Mouse (Mus musculus) CH12.LX (cell line): Measurements from ENCODE around the gene Mb. TPM values are rescaled to one million over a fixed set of nuclear protein-coding genes. Genes with fewer than 3 reads are reported as not detected.
A peak's percentile ranks its signal among the peaks of the same experiment; 100 is the strongest.

Source experiments
- DNase-seq: peaks from one replicate; pipeline ENCODE4 v3.0.0-alpha.2; 2013; ENCODE audit errors: extremely low read depth
- H3K27ac ChIP-seq: 2 replicates; pipeline ENCODE4 v1.5.1; 2012; ENCODE audit warnings: low read depth, mild to moderate bottlenecking, control low read depth, moderate library complexity; ENCODE audit not compliant: insufficient read depth
- H3K27me3 ChIP-seq: replicated peaks from 2 replicates; pipeline ENCODE3; 2012; ENCODE audit warnings: inconsistent platforms
- H3K36me3 ChIP-seq, 2 experiments: replicated peaks in 1 of 2; 2 replicates each; pipeline versions ENCODE3 to v1.6.1; 2012; ENCODE audit warnings: inconsistent platforms in 1 of 2, low read length in 1 of 2, mild to moderate bottlenecking in 1 of 2, mixed read lengths in 1 of 2, moderate library complexity in 1 of 2; ENCODE audit not compliant: control insufficient read depth in 1 of 2, insufficient read depth in 1 of 2
- H3K4me1 ChIP-seq, 2 experiments: 2 replicates each; pipeline ENCODE4 v1.6.1; 2012; ENCODE audit warnings: inconsistent platforms in 1 of 2, moderate library complexity in 1 of 2; ENCODE audit not compliant: insufficient read depth in 2 of 2, control insufficient read depth in 1 of 2
- H3K4me2 ChIP-seq: 2 replicates; pipeline ENCODE4 v1.6.1; 2012; ENCODE audit warnings: low read depth, mild to moderate bottlenecking, control low read depth; ENCODE audit not compliant: poor library complexity, insufficient read depth, severe bottlenecking
- H3K4me3 ChIP-seq, 3 experiments: fragments of 150-350 bp in 1 of 3; sonication (generic) in 1 of 3; replicated peaks in 1 of 3; 2 replicates each; pipeline versions ENCODE3 to v1.5.1; 2011 to 2012; ENCODE audit warnings: low read depth in 2 of 3, low read length in 2 of 3, mild to moderate bottlenecking in 2 of 3, moderate library complexity in 2 of 3, control low read depth in 1 of 3, improper control_type of control experiment in 1 of 3, inconsistent platforms in 1 of 3, mixed read lengths in 1 of 3; ENCODE audit not compliant: poor library complexity in 1 of 3
- H3K79me2 ChIP-seq: replicated peaks from 2 replicates; pipeline ENCODE4 v1.6.1; 2012; ENCODE audit warnings: mild to moderate bottlenecking, moderate library complexity; ENCODE audit not compliant: control insufficient read depth, poor library complexity, insufficient read depth, severe bottlenecking; ENCODE audit errors: extremely low read depth
- H3K9ac ChIP-seq: 2 replicates; pipeline ENCODE4 v1.6.1; 2012; ENCODE audit warnings: low read depth, mild to moderate bottlenecking, control low read depth, moderate library complexity; ENCODE audit not compliant: insufficient read depth
- H3K9me3 ChIP-seq: replicated peaks from 2 replicates; pipeline ENCODE3; 2012; ENCODE audit warnings: low read length, inconsistent platforms, mixed read lengths
- CHD1 ChIP-seq: IDR thresholded peaks from 2 replicates; pipeline ENCODE4 v1.6.1; 2012; ENCODE audit warnings: low read depth, low read length, improper control_type of control experiment, inconsistent platforms
- CTCF ChIP-seq, 2 experiments: IDR thresholded peaks in 1 of 2; conservative IDR thresholded peaks in 1 of 2; 2 replicates each; pipeline ENCODE4 v1.5.1; 2011 to 2012; ENCODE audit warnings: low read depth in 2 of 2, low read length in 2 of 2, improper control_type of control experiment in 1 of 2, inconsistent platforms in 1 of 2, mild to moderate bottlenecking in 1 of 2, moderate library complexity in 1 of 2
- E2F4 ChIP-seq: IDR thresholded peaks from 2 replicates; pipeline ENCODE4 v1.6.1; 2011; ENCODE audit warnings: low read depth, low read length, improper control_type of control experiment; ENCODE audit not compliant: insufficient replicate concordance
- EP300 ChIP-seq: IDR thresholded peaks from 2 replicates; pipeline ENCODE4 v1.6.1; 2011; ENCODE audit warnings: low read length, improper control_type of control experiment
- ETS1 ChIP-seq: conservative IDR thresholded peaks from 2 replicates; pipeline ENCODE4 v1.6.1; 2012; ENCODE audit warnings: low read depth, mild to moderate bottlenecking, inconsistent platforms, low read length, improper control_type of control experiment, moderate library complexity
- IRF4 ChIP-seq: IDR thresholded peaks from 2 replicates; pipeline ENCODE4 v1.6.1; 2014; ENCODE audit warnings: low read depth, mild to moderate bottlenecking, inconsistent platforms, low read length, improper control_type of control experiment
- JUN ChIP-seq: IDR thresholded peaks from 2 replicates; pipeline ENCODE4 v1.6.1; 2011; ENCODE audit warnings: low read depth, mild to moderate bottlenecking, low read length, improper control_type of control experiment, moderate library complexity; ENCODE audit not compliant: insufficient read depth
- JUND ChIP-seq: conservative IDR thresholded peaks from 2 replicates; pipeline ENCODE4 v1.6.1; 2011; ENCODE audit warnings: low read depth, low read length, improper control_type of control experiment
- KAT2A ChIP-seq: IDR thresholded peaks from 2 replicates; pipeline ENCODE4 v1.6.1; 2012; ENCODE audit warnings: low read length, improper control_type of control experiment, inconsistent platforms; ENCODE audit not compliant: insufficient replicate concordance
- MAX ChIP-seq: IDR thresholded peaks from 2 replicates; pipeline ENCODE4 v1.6.1; 2011; ENCODE audit warnings: low read length, improper control_type of control experiment
- MAZ ChIP-seq: IDR thresholded peaks from 2 replicates; pipeline ENCODE4 v1.6.1; 2012; ENCODE audit warnings: low read depth, mild to moderate bottlenecking, inconsistent platforms, low read length, improper control_type of control experiment, moderate library complexity
- MYC ChIP-seq: IDR thresholded peaks from 2 replicates; pipeline ENCODE4 v1.6.1; 2011; ENCODE audit warnings: low read depth, mild to moderate bottlenecking, improper control_type of control experiment, low read length
- NELFE ChIP-seq: IDR thresholded peaks from 2 replicates; pipeline ENCODE4 v1.6.1; 2011; ENCODE audit warnings: low read depth, low read length, improper control_type of control experiment
- PAX5 ChIP-seq: IDR thresholded peaks from 2 replicates; pipeline ENCODE4 v1.6.1; 2012; ENCODE audit warnings: low read length, inconsistent platforms, mixed read lengths
- RAD21 ChIP-seq: IDR thresholded peaks from 2 replicates; pipeline ENCODE4 v1.6.1; 2011; ENCODE audit warnings: low read depth, mild to moderate bottlenecking, low read length, improper control_type of control experiment, moderate library complexity
- SIN3A ChIP-seq: IDR thresholded peaks from 2 replicates; pipeline ENCODE4 v1.6.1; 2012; ENCODE audit warnings: low read length, improper control_type of control experiment, inconsistent platforms
- TCF12 ChIP-seq: IDR thresholded peaks from 2 replicates; pipeline ENCODE4 v1.6.1; 2014; ENCODE audit warnings: low read depth, mild to moderate bottlenecking, inconsistent platforms, low read length, improper control_type of control experiment
- UBTF ChIP-seq: IDR thresholded peaks from 2 replicates; pipeline ENCODE4 v1.6.1; 2012; ENCODE audit warnings: low read depth, mild to moderate bottlenecking, inconsistent platforms, low read length, improper control_type of control experiment, moderate library complexity
- ZMIZ1 ChIP-seq: IDR thresholded peaks from 2 replicates; pipeline ENCODE4 v1.6.1; 2012; ENCODE audit warnings: low read depth, mild to moderate bottlenecking, inconsistent platforms, low read length, improper control_type of control experiment
- ZNF384 ChIP-seq: IDR thresholded peaks from 2 replicates; pipeline ENCODE4 v1.6.1; 2012; ENCODE audit warnings: low read depth, low read length, improper control_type of control experiment, inconsistent platforms
- dilution Hi-C: fragments of 300-500 bp; cut with MboI; formaldehyde crosslinking; loops from 2 replicates; pipeline ENCODE4 v1.14.3; 2020; ENCODE audit warnings: low sequenced_read_pairs; ENCODE audit not compliant: extremely low pct_unique_long_range_greater_than_20kb, extremely low pct_ligation_motif_present
- in situ Hi-C: fragments of 300-500 bp; cut with MboI; formaldehyde crosslinking; loops from 3 replicates; pipeline ENCODE4 v1.14.3; 2019; ENCODE audit warnings: low sequenced_read_pairs, low pct_ligation_motif_present, low pct_unique_long_range_greater_than_20kb, mixed read lengths
- polyA plus RNA-seq: library from polyadenylated mRNA; unstranded; fragments of >175 nt; gene quantifications from 2 replicates; pipeline ENCODE4 v1.2.1, GENCODE M21; 2012; ENCODE audit warnings: low read depth; ENCODE audit not compliant: insufficient read length
- total RNA-seq, 2 experiments: library from RNA; depleted of rRNA; stranded (reverse); fragments of 300-350 nt in 1 of 2; fragments of >200 nt in 1 of 2; gene quantifications; 2 replicates each; pipeline ENCODE4 v1.2.3; 2012 to 2014

Gene Mb
- total and polyA plus RNA-seq, 3 experiments: not detected

GRCm38 (mm10) chr15:76987137-76987536, 63.3 kb downstream of the Mb start:
- H3K27me3 ChIP-seq: peaks cover 88% of the 10 kb centered on the region
- H3K9ac ChIP-seq: no peak overlapping the region
- DNase-seq: no peak
- no peak overlapping the region for H3K27ac ChIP-seq
- no peaks in the 10 kb centered on the region for H3K36me3 ChIP-seq
- in situ Hi-C loops (loop anchor here (25.0 kb wide), 1 partner anchor 375 kb away; no protein-coding TSS in a partner anchor), dilution Hi-C loops (no loop called here)
- H3K4me2 ChIP-seq: no peak overlapping the region
- H3K79me2 ChIP-seq: no peaks in the 10 kb centered on the region
- TF ChIP-seq MAX (no peak), NELFE (no peak), MAZ (no peak), CTCF (conservative IDR thresholded peaks at IDR 0.05 in 1 of 2, IDR thresholded peaks at IDR 0.05 in 1 of 2; ENCODE audit: low read depth in 2 of 2, low read length in 2 of 2) (no peak)
- TF ChIP-seq, all 38 proteins: peak for 0
- Histone ChIP-seq H3K4me3 (no peak overlapping the region), H3K4me1 (peaks cover 0 to 4% of the 10 kb centered on the region in 2 experiments; a peak in 1 of 4 replicates), H3K9me3 (peaks cover 12% of the 10 kb centered on the region)

DNA sequence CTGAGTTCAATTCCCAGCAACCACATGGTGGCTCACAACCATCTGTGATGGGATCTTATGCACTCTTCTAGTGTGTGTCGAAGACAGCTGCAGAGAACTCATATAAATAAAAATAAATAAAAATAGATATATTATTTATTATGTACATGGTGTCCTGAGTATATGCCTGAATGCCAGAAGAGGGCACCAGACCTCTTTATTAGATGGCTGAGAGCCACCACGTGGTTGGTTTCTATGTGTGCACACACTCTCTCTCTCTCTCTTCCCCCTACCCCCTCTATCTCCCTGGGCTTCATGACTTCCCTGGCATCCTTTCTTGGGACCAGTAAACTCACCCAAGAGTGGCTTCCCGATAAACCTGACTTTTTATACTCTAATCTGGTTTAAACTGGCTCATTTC, 67.7 kb downstream of the Mb start:
- no peak overlapping the region for H3K27ac ChIP-seq
- H3K9ac ChIP-seq: no peak overlapping the region
- H3K9me3 ChIP-seq: peaks cover 12% of the 10 kb centered on the region
- no peak overlapping the region for H3K4me3 ChIP-seq
- in situ Hi-C loops (loop anchor here (25.0 kb wide), 1 partner anchor 380 kb away; no protein-coding TSS in a partner anchor), dilution Hi-C loops (no loop called here)
- DNase-seq: peak; percentile 10
- no peak overlapping the region for H3K4me2 ChIP-seq
- H3K27me3 ChIP-seq: peaks cover 88% of the 10 kb centered on the region
- H3K4me1 ChIP-seq: no peaks in the 10 kb centered on the region
- H3K79me2 ChIP-seq: no peaks in the 10 kb centered on the region
- no peaks in the 10 kb centered on the region for H3K36me3 ChIP-seq
- TF ChIP-seq MAX (0 out of 2 replicates have a peak, but pooled peaks have one; percentile 11), MYC (peak; percentile 85), E2F4 (no peak), RAD21 (peak; percentile 33), CTCF (conservative IDR thresholded peaks at IDR 0.05 in 1 of 2, IDR thresholded peaks at IDR 0.05 in 1 of 2; ENCODE audit: low read depth in 2 of 2, low read length in 2 of 2) (peak in 1 of 2 experiments; percentile 62; a peak in 2 of 4 replicates)

DNA sequence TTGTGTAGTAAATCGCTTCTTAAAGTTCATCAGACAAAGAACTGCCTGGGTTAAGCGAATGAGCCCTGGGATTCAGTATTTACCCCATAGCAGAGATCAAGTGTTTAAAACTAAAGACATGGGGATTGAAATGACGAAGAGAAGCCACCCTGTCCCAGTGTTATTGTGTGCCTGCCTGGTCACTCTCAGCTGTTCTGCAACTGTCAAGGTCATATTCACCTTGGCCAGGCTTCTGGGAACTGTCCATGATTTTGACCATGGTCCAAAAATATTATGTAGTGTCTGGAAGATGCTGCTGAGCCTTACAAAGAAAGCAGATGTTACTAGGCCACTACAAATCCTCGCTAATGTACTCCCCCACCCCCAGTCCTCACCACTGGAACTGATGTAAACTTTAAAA, 70.7 kb downstream of the Mb start:
- in situ Hi-C loops: loop anchor here (25.0 kb wide), 1 partner anchor 383 kb away; no protein-coding TSS in a partner anchor
- Histone ChIP-seq H3K36me3 (no peaks in the 10 kb centered on the region), H3K4me1 (no peaks in the 10 kb centered on the region), H3K9me3 (peaks cover 7% of the 10 kb centered on the region), H3K4me3 (no peak overlapping the region), H3K27me3 (peaks cover 91% of the 10 kb centered on the region), H3K4me2 (no peak overlapping the region), H3K9ac (no peak overlapping the region), H3K79me2 (no peaks in the 10 kb centered on the region), H3K27ac (no peak overlapping the region)
- DNase-seq: no peak
- dilution Hi-C loops: no loop called here
- TF ChIP-seq E2F4 (no peak), JUND (no peak), MAX (no peak), ZMIZ1 (no peak), CHD1 (no peak), IRF4 (no peak), UBTF (no peak), ETS1 (no peak), KAT2A (no peak), PAX5 (no peak), MYC (no peak), ZNF384 (no peak), SIN3A (no peak), TCF12 (no peak), JUN (no peak), EP300 (no peak)
